Mouse (Mus musculus) CH12.LX (cell line): ENCODE results near the gene Lrrc1. TPM values are rescaled to one million over a fixed set of nuclear protein-coding genes. Genes with fewer than 3 reads are reported as not detected.

Source experiments
- DNase-seq: peaks from one replicate; pipeline ENCODE4 v3.0.0-alpha.2; 2013; ENCODE audit errors: extremely low read depth
- H3K27ac ChIP-seq: 2 replicates; pipeline ENCODE4 v1.5.1; 2012; ENCODE audit warnings: low read depth, mild to moderate bottlenecking, control low read depth, moderate library complexity; ENCODE audit not compliant: insufficient read depth
- H3K27me3 ChIP-seq: replicated peaks from 2 replicates; pipeline ENCODE3; 2012; ENCODE audit warnings: inconsistent platforms
- H3K36me3 ChIP-seq, 2 experiments: replicated peaks in 1 of 2; 2 replicates each; pipeline versions ENCODE3 to v1.6.1; 2012; ENCODE audit warnings: inconsistent platforms in 1 of 2, low read length in 1 of 2, mild to moderate bottlenecking in 1 of 2, mixed read lengths in 1 of 2, moderate library complexity in 1 of 2; ENCODE audit not compliant: control insufficient read depth in 1 of 2, insufficient read depth in 1 of 2
- H3K4me1 ChIP-seq, 2 experiments: 2 replicates each; pipeline ENCODE4 v1.6.1; 2012; ENCODE audit warnings: inconsistent platforms in 1 of 2, moderate library complexity in 1 of 2; ENCODE audit not compliant: insufficient read depth in 2 of 2, control insufficient read depth in 1 of 2
- H3K4me2 ChIP-seq: 2 replicates; pipeline ENCODE4 v1.6.1; 2012; ENCODE audit warnings: low read depth, mild to moderate bottlenecking, control low read depth; ENCODE audit not compliant: poor library complexity, insufficient read depth, severe bottlenecking
- H3K4me3 ChIP-seq, 3 experiments: fragments of 150-350 bp in 1 of 3; sonication (generic) in 1 of 3; replicated peaks in 1 of 3; 2 replicates each; pipeline versions ENCODE3 to v1.5.1; 2011 to 2012; ENCODE audit warnings: low read depth in 2 of 3, low read length in 2 of 3, mild to moderate bottlenecking in 2 of 3, moderate library complexity in 2 of 3, control low read depth in 1 of 3, improper control_type of control experiment in 1 of 3, inconsistent platforms in 1 of 3, mixed read lengths in 1 of 3; ENCODE audit not compliant: poor library complexity in 1 of 3
- H3K79me2 ChIP-seq: replicated peaks from 2 replicates; pipeline ENCODE4 v1.6.1; 2012; ENCODE audit warnings: mild to moderate bottlenecking, moderate library complexity; ENCODE audit not compliant: control insufficient read depth, poor library complexity, insufficient read depth, severe bottlenecking; ENCODE audit errors: extremely low read depth
- H3K9ac ChIP-seq: 2 replicates; pipeline ENCODE4 v1.6.1; 2012; ENCODE audit warnings: low read depth, mild to moderate bottlenecking, control low read depth, moderate library complexity; ENCODE audit not compliant: insufficient read depth
- H3K9me3 ChIP-seq: replicated peaks from 2 replicates; pipeline ENCODE3; 2012; ENCODE audit warnings: low read length, inconsistent platforms, mixed read lengths
- CHD1 ChIP-seq: IDR thresholded peaks from 2 replicates; pipeline ENCODE4 v1.6.1; 2012; ENCODE audit warnings: low read depth, low read length, improper control_type of control experiment, inconsistent platforms
- ELF1 ChIP-seq: IDR thresholded peaks from 2 replicates; pipeline ENCODE4 v1.6.1; 2014; ENCODE audit warnings: low read depth, mild to moderate bottlenecking, inconsistent platforms, low read length, improper control_type of control experiment
- EP300 ChIP-seq: IDR thresholded peaks from 2 replicates; pipeline ENCODE4 v1.6.1; 2011; ENCODE audit warnings: low read length, improper control_type of control experiment
- HCFC1 ChIP-seq: IDR thresholded peaks from 2 replicates; pipeline ENCODE4 v1.6.1; 2012; ENCODE audit warnings: low read depth, mild to moderate bottlenecking, inconsistent platforms, low read length, improper control_type of control experiment
- IRF4 ChIP-seq: IDR thresholded peaks from 2 replicates; pipeline ENCODE4 v1.6.1; 2014; ENCODE audit warnings: low read depth, mild to moderate bottlenecking, inconsistent platforms, low read length, improper control_type of control experiment
- JUN ChIP-seq: IDR thresholded peaks from 2 replicates; pipeline ENCODE4 v1.6.1; 2011; ENCODE audit warnings: low read depth, mild to moderate bottlenecking, low read length, improper control_type of control experiment, moderate library complexity; ENCODE audit not compliant: insufficient read depth
- KAT2A ChIP-seq: IDR thresholded peaks from 2 replicates; pipeline ENCODE4 v1.6.1; 2012; ENCODE audit warnings: low read length, improper control_type of control experiment, inconsistent platforms; ENCODE audit not compliant: insufficient replicate concordance
- MAFK ChIP-seq: IDR thresholded peaks from 2 replicates; pipeline ENCODE4 v1.6.1; 2011; ENCODE audit warnings: low read length, improper control_type of control experiment; ENCODE audit not compliant: insufficient replicate concordance
- MAX ChIP-seq: IDR thresholded peaks from 2 replicates; pipeline ENCODE4 v1.6.1; 2011; ENCODE audit warnings: low read length, improper control_type of control experiment
- MYC ChIP-seq: IDR thresholded peaks from 2 replicates; pipeline ENCODE4 v1.6.1; 2011; ENCODE audit warnings: low read depth, mild to moderate bottlenecking, improper control_type of control experiment, low read length
- NRF1 ChIP-seq: IDR thresholded peaks from 2 replicates; pipeline ENCODE4 v1.6.1; 2014; ENCODE audit warnings: low read depth, mild to moderate bottlenecking, inconsistent platforms, low read length, improper control_type of control experiment, moderate library complexity
- PAX5 ChIP-seq: IDR thresholded peaks from 2 replicates; pipeline ENCODE4 v1.6.1; 2012; ENCODE audit warnings: low read length, inconsistent platforms, mixed read lengths
- POLR2AphosphoS2 ChIP-seq: IDR thresholded peaks from 2 replicates; pipeline ENCODE4 v1.6.1; 2011; ENCODE audit warnings: low read depth, low read length, improper control_type of control experiment
- RCOR1 ChIP-seq: conservative IDR thresholded peaks from 2 replicates; pipeline ENCODE4 v1.6.1; 2012; ENCODE audit warnings: low read depth, mild to moderate bottlenecking, inconsistent platforms, low read length, improper control_type of control experiment
- SIN3A ChIP-seq: IDR thresholded peaks from 2 replicates; pipeline ENCODE4 v1.6.1; 2012; ENCODE audit warnings: low read length, improper control_type of control experiment, inconsistent platforms
- SMC3 ChIP-seq: IDR thresholded peaks from 2 replicates; pipeline ENCODE4 v1.6.1; 2011; ENCODE audit warnings: low read depth, low read length, improper control_type of control experiment
- USF1 ChIP-seq: IDR thresholded peaks from 2 replicates; pipeline ENCODE4 v1.6.1; 2014; ENCODE audit warnings: low read depth, mild to moderate bottlenecking, inconsistent platforms, low read length, improper control_type of control experiment
- USF2 ChIP-seq: conservative IDR thresholded peaks from 2 replicates; pipeline ENCODE4 v1.6.1; 2011; ENCODE audit warnings: low read depth, low read length, improper control_type of control experiment
- ZC3H11A ChIP-seq: IDR thresholded peaks from 2 replicates; pipeline ENCODE4 v1.6.1; 2012; ENCODE audit warnings: low read depth, mild to moderate bottlenecking, inconsistent platforms, low read length, improper control_type of control experiment
- ZKSCAN1 ChIP-seq: IDR thresholded peaks from 2 replicates; pipeline ENCODE4 v1.6.1; 2012; ENCODE audit warnings: low read depth, inconsistent platforms, low read length, improper control_type of control experiment, borderline replicate concordance
- ZMIZ1 ChIP-seq: IDR thresholded peaks from 2 replicates; pipeline ENCODE4 v1.6.1; 2012; ENCODE audit warnings: low read depth, mild to moderate bottlenecking, inconsistent platforms, low read length, improper control_type of control experiment
- dilution Hi-C: fragments of 300-500 bp; cut with MboI; formaldehyde crosslinking; loops from 2 replicates; pipeline ENCODE4 v1.14.3; 2020; ENCODE audit warnings: low sequenced_read_pairs; ENCODE audit not compliant: extremely low pct_unique_long_range_greater_than_20kb, extremely low pct_ligation_motif_present
- in situ Hi-C: fragments of 300-500 bp; cut with MboI; formaldehyde crosslinking; loops from 3 replicates; pipeline ENCODE4 v1.14.3; 2019; ENCODE audit warnings: low sequenced_read_pairs, low pct_ligation_motif_present, low pct_unique_long_range_greater_than_20kb, mixed read lengths
- polyA plus RNA-seq: library from polyadenylated mRNA; unstranded; fragments of >175 nt; gene quantifications from 2 replicates; pipeline ENCODE4 v1.2.1, GENCODE M21; 2012; ENCODE audit warnings: low read depth; ENCODE audit not compliant: insufficient read length
- total RNA-seq, 2 experiments: library from RNA; depleted of rRNA; stranded (reverse); fragments of 300-350 nt in 1 of 2; fragments of >200 nt in 1 of 2; gene quantifications; 2 replicates each; pipeline ENCODE4 v1.2.3; 2012 to 2014

Lrrc1 gene
- total and polyA plus RNA-seq, 3 experiments = 15.4 to 15.8 (median 15.8) TPM

DNA sequence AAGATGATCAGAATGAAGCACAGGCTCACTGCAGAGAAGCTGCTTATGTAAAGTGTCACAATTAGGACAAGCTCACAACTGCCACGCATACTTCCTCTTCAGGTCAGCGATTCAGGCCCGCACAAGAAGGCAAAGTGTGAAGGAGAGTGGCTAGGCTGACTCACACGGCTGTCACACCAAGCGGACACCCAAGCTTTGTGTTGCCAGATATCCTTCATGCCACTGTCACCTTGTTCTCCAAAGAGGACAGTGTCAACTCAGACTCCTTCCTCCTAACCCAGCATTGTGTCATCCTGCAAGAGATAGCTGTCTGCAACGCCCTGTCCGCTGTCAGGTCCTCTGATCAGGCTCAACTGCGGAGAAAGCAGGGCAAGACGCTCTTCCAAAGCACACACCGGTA, 7.3 kb downstream of the Lrrc1 start:
- peaks cover 15 to 53% of the 10 kb centered on the region in 2 experiments for H3K4me1 ChIP-seq
- no peak overlapping the region for H3K27ac ChIP-seq
- H3K9me3 ChIP-seq = no peaks in the 10 kb centered on the region
- in situ Hi-C loops = no loop called here
- no peak for TF ChIP-seq USF2
- TF ChIP-seq MYC = no peak
- TF ChIP-seq JUN = no peak
- TF ChIP-seq USF1 = no peak
- TF ChIP-seq EP300 = no peak
- no peak for TF ChIP-seq RCOR1
- TF ChIP-seq MAX = no peak
- no peak for TF ChIP-seq IRF4
- TF ChIP-seq SMC3 = no peak
- no peak for TF ChIP-seq ZC3H11A
- TF ChIP-seq, all 38 proteins: peak for 0
- dilution Hi-C loops = no loop called here
- Histone ChIP-seq H3K9ac (no peak overlapping the region), H3K36me3 (peaks cover 2 to 42% of the 10 kb centered on the region in 2 experiments), H3K4me2 (no peak overlapping the region), H3K4me3 (no peak overlapping the region), H3K27me3 (no peaks in the 10 kb centered on the region), H3K79me2 (peaks cover 35% of the 10 kb centered on the region)
- no peak for DNase-seq

DNA sequence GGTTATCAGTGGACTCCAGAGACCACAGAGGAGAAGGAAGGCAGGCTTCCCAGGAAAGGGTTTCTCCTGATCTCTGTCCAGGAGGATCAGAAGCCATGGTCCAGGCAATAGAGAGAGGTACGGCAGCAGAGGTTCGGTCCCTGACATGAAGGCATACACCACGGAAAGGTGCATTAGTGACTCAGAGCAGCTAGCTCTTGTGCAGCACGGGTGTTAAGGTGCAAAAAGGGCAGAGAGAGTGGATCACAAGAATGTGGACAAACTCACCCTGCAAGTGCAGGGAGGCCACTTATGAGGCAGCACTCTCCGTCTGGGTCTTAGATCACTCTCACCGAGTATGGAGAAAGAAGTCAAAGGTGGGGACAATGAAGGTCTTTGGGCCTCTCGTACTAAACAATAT, 7.8 kb downstream of the Lrrc1 start:
- Histone ChIP-seq H3K27me3 (no peaks in the 10 kb centered on the region), H3K36me3 (peaks cover 2 to 36% of the 10 kb centered on the region in 2 experiments), H3K4me1 (peaks cover 12 to 49% of the 10 kb centered on the region in 2 experiments), H3K79me2 (peaks cover 30% of the 10 kb centered on the region), H3K9ac (no peak overlapping the region), H3K4me3 (no peak overlapping the region), H3K27ac (no peak overlapping the region), H3K4me2 (no peak overlapping the region), H3K9me3 (no peaks in the 10 kb centered on the region)
- dilution Hi-C loops (no loop called here), in situ Hi-C loops (no loop called here)
- no peak for DNase-seq
- TF ChIP-seq ZMIZ1 (no peak), MAX (no peak), MAFK (no peak), EP300 (no peak), PAX5 (no peak), RCOR1 (no peak), USF2 (no peak), KAT2A (no peak), ELF1 (no peak), SIN3A (no peak), USF1 (no peak), POLR2AphosphoS2 (no peak), CHD1 (no peak), NRF1 (no peak), SMC3 (no peak), ZKSCAN1 (no peak), IRF4 (no peak), HCFC1 (no peak)
